Mouse (Mus musculus): ENCODE measurements around the gene Rps27l.
"Not testable (repeated sequence)": the region's sequence is repeated elsewhere in the genome, so short reads cannot be mapped to it uniquely, and the experiment has no call there.

The Rps27l gene

DNA sequence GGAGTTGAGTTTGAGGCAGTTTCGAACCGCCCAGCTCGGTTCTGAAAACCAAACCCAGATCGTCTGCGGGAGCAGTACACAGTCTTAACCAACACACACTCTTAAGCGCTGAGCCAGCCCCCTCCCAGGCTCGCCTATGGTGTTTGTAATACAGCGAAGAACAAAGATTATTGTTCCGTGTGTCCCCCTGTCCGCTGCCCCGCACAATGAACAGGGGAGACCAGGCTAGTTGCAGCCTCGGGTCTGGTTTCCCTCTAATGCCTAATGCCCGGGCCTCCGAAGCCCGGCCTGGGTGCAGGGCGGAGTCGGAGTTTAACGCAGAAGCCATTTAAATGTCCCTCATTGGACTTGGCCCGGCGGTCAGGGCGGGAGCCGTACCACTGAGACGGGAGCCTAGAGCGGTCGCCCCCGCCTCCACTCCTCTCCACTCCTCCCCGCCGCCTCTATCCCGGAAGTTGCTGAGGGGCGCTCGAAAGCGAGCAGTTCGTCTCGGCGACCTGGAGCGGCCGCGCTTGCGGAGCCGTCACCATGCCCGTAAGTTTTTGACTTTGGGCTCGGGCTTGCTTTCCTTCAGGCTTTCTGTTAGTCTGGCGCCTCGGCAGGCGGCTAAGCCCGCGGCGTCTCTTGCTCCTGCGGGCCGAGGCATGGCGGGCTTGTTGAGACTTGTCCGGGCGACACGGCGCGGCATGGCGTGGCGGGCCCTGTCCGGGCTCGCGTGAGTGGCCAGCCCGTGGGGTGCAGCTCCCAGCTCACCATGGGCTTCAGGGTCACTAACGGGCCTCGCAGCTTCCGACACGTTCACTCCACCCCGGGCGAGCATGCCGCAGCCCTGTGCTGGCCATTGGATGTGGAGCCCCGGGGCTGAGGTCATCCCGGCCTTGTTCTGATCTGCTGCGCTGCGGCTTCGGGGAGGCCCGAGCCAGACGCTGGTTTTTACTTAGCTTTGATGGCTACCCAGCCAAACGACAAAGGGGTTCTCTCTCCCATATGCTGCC, at the start of gene Rps27l:
Rps27l (plus strand) TSS at position 440 of the 995 bp plus-strand sequence.
- DNase-seq = peak; percentile 92

DNA sequence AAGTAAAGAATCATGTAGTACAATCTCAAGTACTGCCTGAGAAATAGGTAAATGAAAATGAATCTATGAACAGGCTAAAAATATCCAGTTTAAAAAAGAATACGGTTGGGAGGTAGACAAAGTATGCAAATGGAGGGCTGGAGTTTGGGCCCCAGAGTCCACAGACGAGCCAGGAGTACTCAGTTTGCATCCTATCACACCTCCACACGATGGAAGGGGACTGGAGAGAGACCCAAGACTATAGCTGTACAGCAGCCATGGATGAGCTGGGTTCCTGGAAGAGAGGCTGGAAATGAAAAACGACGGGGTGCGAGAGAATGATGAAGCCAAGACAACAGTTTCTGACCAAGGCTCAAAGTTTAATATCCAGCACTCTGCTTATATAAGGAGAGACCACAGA, 48.9 kb upstream of the Rps27l start:
- no peak for DNase-seq

DNA sequence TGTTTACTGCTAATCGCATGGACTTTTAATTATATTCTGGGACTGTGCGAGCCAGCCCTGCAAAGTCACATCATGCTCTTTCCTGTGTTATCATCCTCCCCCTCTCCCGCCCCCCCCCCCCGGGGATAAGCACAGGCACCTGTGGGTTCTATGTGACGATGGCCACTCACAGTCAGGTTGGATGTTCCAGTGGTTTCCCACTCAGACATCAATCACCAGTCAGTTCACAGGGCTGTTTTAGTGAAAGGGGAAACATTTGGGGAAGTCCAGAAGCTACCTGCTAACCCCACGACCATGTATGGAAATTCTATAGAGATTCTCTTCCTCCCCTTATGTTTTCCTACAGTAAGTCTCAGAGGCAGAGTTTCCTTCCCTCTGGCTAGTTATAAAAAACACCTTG, 48.0 kb upstream of the Rps27l start:
- no peak for DNase-seq

DNA sequence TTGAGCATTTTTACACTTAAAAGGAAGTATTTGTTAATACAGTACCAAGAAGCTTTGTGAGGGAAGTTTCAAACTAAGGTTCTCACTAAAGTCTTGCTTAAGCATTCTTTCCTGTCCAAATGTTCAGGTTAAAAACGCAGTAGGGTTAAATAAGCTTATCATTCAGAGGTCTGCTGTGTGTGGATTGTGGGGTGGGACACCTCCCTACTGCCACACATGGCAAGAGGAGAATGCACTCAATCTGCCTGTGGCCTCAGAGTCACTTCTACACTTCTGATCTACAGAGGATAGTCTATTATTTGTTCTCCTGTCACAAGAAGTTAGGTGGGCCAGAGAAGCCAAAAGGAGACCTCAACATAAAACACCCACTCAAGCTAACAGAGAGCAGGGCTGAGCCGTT, 46.8 kb upstream of the Rps27l start:
- no peak for DNase-seq

DNA sequence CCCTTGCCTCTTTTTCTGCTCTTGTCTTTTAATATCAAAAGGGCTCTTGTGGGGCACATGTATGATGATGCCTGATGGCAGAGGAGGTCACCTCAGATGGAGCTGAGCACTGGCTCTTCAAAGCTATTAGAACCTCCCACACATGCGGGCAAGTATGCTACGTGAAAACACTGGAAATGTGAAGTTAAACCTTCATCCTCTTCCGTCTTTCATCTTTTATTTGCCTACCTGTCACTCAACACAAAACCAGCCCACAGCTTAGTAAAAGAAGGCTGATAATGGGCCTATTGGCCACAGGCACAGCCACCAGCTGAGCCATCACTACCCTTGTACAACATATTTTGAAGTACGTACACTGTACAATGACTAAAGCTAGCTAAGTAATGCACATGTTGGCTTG, 46.4 kb upstream of the Rps27l start:
- DNase-seq = no peak

DNA sequence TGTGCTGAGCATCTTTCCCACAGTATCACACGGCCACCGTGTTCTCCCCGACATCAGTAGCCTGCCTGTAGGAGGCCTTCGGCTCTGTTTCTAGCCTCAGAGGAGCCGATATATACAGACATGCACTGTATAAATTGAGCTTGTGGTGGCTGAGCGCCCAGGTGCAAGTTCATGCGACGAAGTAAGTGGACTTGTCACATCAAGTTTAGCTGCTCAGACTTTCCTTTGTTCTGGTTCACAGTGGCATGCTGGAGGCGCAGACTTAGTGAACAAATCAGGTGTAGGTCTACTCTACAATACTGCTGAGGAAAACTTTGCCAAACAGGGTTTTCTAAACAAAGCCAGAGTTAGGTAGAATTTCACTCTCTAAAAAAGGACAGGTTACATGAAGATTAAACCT, 39.9 kb upstream of the Rps27l start:
- no peak for DNase-seq

DNA sequence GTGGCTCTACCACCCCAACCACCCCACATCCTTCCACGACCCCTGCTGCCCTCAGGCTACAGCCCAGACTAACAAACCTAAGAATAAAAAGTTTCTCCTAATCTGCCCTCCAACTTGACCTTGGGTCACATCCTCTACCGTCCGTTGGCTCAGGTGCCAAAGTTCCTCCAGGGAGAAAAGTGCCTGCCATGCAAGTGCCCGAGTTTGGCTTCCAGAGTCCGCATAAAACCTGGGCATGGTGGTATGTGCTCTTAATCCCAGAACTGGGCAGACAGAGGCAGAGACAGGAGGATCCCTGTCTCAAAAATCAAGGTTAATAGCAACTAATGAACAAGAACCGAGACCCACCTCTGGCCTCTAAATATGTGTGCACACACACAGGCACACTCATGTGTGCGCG, 38.8 kb upstream of the Rps27l start:
- DNase-seq = no peak

DNA sequence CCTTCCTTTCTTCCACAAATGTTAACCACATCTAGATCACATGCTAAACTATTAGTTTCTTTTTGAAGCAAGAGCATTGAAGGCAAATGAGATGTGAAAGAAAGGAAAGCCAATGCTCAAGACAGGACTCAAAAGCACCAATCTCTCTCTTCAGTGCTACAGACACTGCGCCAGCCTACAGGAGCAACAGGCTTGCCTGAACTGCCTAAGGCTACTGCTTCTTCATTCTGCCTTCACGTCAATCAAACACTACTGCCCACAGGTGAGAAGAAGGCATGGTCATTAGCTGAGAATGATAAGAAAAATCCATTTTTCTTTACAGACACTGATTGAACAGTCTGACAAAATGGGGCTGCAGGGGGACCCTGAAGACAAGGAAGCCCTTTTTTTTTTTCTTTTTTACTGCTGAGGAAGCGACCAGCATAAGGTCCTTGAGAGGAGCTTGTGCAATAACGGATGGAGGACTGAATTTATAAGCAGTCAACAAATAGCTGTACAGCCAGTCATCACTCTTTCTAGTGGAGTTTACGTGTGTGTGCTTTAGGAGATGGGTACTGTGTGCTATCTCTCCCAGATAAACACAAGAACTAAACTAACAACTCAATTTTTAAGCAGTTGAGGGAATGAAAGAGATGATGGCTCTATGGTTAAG, 38.0 kb upstream of the Rps27l start:
- DNase-seq = no peak

DNA sequence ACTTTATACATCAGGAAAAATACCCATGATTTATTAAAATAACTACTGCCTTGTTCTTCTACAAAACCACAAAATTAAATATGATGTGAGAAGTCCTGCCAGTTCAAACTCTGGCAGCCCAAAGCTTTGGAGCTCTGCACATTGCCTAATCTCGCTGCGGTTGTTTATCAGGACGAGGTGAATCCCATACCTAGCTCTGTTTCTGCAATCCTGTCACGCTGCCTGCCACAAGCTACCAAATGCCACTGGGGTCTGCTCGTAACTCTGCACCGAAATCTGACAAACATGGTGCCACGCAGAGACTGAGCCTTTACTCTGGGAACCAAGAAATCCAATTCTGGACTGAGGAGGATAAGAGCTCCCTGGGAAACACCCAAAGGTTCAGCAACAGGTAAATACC, 36.0 kb upstream of the Rps27l start:
- DNase-seq = no peak

DNA sequence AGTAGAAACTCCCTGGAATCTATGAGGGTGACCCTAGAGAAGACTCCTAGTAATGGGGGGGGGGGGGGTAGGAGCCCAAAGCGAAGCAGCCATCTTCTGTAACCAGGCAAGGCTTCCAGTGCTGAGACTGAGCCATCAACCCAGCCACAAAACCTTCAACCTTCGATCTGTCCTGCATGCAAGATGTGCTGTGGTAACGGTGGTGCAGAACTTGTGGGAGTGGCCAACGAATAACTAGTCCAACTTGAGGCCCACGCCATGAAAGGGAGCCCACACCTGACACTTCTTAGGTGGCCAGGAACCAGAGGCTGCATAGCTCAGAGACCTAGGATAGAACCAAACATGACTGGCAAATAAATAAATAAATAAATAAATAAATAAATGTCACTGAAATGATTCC, 35.2 kb upstream of the Rps27l start:
- no peak for DNase-seq

DNA sequence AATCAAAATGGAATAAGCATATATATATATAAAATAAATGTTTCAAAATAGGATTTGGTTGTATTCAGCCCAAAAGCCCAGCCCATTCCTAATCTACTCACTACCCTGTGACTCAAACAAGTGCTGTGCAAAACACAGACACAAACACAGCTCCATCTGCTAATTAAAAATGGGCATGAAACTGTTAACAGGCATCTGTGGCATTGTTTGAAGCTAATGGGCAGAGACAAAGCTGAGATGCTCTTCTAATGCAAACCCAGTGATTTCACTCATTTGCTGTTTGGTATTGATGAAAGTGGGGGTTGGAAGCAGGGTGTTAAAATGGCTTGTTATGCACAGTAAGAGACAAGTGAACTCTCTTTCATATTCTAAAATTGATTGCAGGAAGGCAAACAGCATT, 33.6 kb upstream of the Rps27l start:
- no peak for DNase-seq

DNA sequence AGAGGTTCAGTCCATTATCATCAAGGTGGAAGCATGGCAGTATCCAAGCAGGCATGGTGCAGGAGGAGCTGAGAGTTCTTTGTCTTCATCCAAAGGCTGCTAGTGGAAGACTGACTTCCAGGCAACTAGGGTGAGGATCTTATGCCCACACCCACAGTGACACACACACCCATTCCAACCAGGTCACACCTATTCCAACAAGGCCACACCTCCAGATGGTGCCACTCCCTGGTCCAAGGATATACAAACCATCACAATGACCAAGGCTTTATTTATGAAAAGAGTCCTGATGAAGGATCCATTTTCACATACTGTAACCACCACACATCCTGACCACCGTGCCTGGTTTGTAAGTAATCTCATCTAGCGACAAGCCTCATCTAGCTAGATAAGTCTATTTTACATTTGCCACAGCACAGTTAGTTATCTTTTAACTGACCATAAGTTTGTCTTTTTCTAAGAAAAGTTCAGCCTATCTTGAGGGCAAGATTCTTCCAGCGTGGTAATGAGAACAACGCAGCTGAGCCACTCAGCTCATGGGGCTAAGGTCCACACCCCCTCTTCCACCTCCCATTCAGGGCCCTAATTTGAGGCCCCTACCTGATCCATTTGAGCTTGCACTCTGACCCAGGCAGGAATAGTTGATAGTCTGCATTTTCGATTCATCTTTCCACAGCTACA, 32.5 kb upstream of the Rps27l start:
- not testable (repeated sequence) for DNase-seq

DNA sequence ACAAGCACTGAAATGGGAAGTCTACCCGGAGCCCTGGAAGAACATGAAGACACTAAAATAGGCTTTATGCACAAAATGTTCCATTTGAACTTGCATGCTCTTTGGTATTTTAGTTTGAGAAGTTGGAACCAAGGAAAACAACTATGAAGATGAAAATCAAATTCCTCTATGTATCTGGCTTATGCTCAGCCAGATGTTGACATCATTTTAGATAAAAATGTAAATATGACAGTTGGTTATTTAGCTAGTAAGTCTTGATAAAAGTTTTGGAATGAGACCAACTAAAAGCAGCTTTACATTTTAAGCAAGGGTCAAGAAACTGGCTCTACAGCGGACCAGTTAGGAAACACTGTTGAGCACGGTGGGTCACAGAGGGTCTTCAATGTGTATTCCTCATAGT, 31.3 kb upstream of the Rps27l start:
- no peak for DNase-seq

DNA sequence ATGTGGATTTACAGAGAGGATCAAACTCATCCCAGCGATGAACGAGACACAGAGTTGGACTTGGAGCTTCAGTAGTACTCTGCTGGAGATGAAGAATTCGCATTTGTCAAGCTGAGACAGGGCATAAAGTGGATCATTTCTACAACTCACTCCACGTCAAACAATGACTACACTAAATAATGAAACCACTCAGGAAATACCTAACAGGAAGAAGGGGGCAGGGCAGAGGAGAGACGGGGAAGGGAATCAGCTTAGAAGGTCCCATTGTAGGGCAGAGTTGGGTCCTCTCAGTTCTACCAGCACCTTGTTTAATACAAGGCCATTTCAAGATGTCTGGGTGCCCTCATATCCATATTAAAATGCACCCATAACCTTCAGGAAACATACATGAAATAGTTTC, 30.5 kb upstream of the Rps27l start:
- DNase-seq = no peak

DNA sequence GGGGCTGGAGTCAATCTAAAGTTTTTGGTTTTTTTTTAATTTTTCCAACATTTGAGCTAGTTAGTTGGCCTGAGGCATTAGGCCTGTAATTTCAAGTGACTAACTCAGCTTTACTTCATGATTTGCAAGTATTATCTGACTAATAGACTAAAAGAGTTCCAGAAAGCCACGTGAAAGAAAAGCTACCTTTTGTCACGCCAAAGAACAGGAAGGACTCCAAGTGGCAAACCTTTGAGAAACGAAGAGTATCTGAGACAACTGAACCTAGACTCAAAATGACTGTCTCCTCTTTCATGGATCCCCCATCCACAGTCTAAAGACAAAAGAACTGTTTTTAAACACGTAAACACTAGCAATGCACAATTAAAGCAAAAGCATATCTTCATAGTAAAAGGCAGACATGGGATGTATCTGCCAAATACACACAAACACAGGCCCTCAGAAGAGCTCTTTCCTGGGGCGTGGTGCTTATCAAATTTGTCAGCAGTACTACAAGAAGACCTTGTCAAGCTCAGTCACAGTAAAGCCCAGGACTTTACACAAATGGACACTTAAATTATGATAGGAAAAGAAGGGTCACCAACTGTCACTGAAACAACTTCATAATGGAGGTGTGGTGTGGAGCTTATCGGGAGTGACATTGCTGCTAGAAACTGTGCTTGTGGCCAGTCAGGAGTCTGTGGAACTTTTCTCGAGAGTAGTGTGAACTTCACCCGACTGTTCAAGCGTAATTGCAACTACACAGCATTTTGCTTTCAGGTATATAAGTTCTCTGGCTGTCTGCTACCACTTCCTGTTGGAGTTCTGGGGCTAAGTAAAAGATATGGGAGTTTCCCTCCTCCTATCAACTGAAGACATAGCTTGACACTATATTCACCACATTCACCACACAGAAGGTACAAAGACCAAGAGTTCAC, 29.8 kb upstream of the Rps27l start:
- no peak for DNase-seq

DNA sequence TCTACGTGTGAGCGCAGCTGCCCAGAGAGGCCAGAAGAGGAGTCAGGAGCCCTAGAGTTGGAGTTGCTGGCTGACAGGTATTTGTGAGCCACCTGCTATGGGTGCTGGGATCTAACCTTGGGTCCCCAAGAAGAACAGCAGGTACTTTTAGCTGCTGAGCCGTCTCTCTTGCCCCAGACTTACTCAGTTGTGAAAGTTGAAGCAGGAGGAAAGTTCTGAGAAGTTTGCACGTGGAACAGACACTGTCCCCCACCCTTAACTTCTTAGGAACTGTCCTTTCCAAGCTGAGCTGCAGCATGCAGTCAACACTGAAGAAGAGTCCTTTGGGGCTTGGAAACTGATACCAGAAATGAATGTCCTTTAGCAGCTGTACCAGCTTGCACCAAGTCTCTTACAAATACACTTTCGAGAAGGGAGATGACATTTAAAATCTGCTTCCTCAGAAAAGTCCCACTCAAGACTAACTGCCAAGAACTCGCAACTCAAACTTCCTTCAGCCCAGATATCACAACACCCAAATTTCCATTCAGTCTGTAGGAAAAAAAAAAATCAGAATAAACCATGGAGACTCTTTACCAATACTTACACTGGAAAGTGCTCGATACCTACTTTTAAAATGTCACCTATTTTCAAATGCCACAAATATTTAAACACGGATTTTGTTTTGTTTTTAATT, 28.5 kb upstream of the Rps27l start:
- DNase-seq = no peak

DNA sequence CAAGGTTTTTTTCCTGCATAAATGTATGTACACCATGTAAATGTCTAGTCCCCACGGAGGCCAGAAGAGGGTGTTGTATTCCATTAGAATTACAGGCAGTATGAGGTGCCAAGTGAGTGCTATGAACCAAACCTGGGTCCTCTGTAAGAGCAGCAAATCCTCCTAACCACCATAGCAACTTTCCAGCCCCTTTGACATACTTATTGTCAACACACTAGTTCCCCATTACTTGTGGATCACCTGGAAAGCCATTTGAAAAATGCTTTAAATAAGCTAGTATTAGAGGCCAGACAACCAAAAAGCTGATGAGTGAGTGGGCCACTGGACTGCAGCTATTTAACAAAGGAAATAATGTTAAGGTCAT, 28.0 kb upstream of the Rps27l start:
- no peak for DNase-seq

DNA sequence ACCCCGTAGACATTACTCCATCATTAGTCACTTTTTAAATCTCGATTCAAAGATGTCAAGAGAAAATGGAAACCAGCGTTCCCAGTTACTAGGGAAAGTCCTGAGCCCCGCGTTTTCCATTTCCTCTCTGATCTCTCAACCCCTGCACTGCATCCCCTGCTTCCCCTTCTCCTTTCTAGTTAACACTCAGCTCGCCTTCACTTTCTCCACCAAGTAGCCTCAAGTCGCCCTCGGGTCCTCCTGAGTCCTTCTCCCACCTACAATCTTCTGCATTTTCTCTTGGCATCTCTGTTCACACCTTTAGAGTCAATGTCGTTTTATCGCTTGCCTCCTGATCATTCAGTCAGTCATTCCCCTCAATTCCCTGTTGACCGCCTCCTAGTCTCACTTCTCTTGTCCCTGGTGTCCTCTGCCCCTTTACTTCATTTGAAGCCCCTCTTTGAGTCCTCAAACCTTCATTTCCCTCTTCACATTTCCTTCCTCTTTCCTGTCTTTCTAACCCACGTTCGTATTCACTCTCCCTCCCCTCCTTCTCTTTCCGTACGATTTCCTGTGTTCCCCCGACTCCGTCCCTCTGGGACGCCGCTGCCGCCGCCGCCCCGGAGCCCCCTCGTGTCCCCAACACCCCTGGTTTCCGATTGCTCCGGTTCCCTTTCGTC, 27.1 kb upstream of the Rps27l start:
- no peak for DNase-seq

DNA sequence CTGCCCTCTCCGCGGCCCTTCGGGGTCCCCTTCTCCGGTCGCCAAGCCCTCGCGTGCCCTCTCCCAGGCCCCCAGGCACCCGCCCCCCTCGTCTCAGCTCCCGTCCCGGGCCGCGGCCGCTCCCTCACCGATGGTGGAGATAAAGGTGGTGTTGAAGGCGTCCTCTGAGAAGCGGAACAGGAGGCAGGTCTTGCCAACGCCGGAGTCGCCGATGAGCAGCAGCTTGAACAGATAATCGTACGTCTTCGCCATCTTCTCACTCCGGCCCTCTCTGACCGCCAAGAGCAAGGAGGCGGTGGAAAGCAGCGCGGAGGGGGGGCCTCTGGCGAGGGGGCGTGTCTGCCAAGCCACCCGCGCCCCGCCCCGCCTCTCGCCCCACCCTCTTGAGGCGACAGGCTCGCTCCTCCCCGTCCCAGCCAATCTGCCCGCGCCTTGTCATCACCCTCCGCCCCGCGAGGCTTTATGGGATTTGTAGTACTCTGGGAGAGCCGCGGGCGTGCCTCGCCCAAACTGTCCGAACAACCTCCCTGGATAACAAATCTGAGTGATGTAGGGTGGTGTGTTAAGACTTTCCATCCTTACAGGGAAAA, 26.4 kb upstream of the Rps27l start, which contains the start of gene Rab8b:
Rab8b (minus strand) TSS at position 306 of the 590 bp plus-strand sequence.
- peak; percentile 96 for DNase-seq

DNA sequence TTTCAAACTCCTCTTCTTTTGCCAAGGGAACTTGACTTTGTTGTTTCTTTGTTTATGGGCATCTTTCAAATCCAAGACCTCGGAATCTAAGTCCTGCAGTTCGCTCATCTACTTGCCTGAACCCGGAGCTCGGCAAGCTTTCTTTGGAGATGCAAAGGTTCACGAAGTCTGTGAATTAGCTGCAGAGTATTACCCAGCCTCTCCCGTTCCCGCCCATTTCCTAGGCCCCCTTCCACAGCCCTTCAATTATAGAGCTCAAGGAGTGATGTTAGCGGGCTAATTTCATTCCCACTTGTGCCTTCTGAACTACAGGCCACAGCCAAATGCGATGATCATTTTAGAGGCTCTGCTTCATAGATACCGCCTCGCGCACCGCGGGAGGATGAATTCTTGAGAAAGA, 25.9 kb upstream of the Rps27l start:
- DNase-seq = no peak

Data from cerebellum, adult 11-12 months (tissue).